Mouse (Mus musculus): Measurements from ENCODE around the gene Map4k4.

Gene Map4k4

GRCm38 (mm10) chr1:40007962-40008471 is 107.3 kb downstream of the Map4k4 start:
- DNase-seq, result no peak

GRCm38 (mm10) chr1:40012696-40013095 is 112.0 kb downstream of the Map4k4 start:
- DNase-seq, result no peak

DNA sequence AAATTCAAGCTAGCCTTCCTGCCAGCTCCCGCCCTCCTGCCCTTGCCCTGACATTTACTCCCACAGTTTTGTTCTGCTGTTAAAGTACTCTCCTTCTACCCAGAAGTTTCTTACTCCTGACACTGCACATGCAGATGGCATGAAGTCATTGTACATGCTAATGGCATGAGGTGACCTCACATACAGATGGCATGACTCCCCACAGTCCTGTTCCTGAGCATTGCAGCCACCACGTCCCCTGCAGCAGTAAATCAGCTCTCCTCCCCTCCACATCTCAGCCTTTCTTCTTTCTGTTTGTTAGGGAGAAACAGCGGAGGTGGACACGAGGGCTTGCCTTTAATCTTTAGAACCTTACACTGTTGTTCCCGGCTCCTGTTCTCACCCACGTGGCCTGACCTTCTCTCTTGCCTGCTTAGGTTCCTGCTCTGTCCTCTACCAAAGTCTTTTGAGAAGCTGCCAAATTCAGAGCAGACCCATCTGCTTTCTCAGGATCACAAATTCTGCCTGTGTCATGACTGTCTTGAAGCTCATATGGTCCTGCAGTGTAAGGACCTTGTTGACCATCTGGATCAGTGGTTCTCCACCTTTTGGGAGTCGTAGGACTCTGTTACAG is 114.5 kb downstream of the Map4k4 start:
- DNase-seq, result peak; percentile 43

DNA sequence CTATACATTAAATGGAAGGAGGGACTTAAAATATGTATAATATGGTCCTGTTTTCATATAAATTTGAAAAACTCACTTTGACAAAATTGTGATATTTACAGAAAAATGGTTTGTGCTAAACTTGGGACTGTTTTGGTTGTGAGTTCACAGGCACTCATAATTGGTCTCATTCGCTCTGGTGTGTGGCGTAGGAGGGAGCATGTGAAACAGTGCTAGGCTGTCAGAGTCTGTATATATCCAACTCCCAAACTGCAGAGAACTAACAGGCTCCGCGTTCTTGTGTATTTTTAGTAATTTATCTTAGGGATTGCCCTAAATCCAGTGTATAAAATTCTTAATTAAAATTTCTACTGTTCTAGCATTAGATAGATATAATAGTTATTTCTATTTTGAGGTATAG is 120.9 kb downstream of the Map4k4 start:
- no peak for DNase-seq

DNA sequence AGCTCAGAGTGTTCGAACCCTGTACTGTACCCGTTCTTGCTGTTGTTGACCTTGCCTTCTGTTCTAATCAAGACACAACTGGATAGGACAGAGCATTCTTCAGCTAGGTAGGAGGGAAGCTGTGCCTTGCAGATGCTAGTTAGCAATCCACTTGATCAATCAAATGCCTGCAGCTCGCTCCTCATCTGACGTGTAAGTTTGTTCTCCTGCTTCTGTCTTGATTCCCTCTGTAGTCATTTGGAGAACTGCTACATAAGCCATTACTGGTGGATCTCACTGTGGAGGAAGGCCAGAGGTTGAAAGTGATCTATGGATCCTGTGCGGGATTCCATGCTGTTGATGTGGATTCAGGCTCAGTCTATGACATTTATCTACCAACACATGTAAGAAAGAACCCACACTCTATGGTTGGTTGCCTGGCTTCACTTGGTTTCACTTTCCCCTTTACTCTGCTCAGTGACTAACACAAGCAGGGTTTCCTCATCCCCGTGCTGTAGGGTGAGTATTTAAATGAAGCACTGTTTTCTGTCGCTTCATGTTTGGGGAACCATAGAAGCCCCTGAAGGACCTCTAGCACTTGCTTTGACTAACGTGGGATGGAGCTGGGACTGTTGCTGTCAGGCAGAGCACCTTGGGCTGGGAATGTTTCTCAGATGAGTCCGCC is 121.9 kb downstream of the Map4k4 start:
- no peak for DNase-seq

DNA sequence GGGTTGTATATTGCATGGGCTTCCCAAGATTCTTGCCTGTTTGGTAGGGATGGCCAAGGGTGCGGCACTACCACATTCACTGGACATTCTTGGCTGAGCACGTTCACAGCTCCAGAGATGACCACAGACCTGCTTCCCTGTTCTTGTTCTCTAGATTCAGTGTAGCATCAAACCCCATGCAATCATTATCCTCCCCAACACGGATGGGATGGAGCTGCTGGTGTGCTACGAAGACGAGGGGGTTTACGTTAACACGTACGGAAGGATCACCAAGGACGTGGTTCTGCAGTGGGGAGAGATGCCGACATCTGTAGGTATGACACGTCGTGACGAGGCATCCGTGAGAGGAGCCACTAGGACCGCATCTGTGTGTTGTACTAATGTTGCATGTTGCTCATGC is 122.5 kb downstream of the Map4k4 start:
- DNase-seq, result no peak

DNA sequence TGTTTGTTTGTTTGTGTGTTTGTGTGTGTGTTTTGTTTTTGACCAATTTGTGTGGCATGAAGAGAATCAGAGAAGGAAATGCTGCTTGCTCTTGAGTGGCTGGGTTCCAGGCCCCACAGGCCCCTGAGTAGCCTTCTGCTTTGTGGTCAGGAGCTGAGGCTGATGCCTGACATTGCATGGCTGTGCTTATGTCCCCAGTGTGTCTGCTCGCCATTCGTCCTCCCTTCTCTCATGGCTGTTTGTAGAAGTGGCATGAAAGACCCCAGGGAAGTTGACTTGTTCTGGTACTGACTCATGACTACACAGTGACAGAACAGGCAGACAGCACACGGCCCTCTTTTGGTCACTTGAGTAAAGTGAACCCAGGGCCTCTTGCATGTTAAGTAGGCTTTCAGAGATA is 123.0 kb downstream of the Map4k4 start:
- DNase-seq, result no peak

DNA sequence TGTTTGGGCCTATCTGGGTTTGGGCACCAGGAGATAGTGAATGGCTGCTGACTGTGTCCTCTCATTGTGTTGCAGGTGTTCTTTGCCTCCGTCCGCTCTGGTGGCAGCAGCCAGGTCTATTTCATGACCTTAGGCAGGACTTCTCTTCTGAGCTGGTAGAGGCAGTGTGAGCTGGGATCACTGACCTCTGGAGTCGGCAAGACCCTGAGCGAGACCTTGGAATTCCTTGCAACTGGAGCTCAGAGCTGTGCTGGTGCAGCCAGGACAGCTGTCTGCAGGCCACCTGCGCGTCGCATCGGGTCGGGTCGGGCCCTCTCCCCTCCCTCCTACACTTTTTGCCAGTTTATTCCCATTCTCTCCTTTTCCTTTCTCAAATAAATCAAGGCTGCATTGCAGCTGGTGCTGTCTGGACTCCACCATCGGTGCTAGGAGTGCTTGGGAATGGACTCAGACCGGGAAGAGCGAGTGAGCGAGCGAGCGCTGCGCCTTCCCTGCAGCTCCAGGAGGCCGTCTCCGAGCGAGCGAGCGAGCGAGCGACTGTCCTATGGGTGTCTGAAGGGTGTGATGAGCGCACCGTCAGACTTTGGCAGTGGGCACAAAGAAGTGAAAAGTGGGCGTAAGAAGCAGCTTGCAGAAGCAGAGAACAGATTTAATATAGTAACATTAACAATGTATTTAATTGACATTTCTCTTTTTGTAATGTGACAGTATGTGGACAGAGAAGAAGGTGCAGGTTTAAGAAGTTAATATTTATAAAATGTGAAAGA is 124.0 kb downstream of the Map4k4 start:
- no peak for DNase-seq

GRCm38 (mm10) chr1:40025416-40025815 is 124.7 kb downstream of the Map4k4 start:
- DNase-seq, result no peak

- DNase-seq, result no peak
Observed at GRCm38 (mm10) chr1:40027116-40027620, 126.5 kb downstream of the Map4k4 start.

DNA sequence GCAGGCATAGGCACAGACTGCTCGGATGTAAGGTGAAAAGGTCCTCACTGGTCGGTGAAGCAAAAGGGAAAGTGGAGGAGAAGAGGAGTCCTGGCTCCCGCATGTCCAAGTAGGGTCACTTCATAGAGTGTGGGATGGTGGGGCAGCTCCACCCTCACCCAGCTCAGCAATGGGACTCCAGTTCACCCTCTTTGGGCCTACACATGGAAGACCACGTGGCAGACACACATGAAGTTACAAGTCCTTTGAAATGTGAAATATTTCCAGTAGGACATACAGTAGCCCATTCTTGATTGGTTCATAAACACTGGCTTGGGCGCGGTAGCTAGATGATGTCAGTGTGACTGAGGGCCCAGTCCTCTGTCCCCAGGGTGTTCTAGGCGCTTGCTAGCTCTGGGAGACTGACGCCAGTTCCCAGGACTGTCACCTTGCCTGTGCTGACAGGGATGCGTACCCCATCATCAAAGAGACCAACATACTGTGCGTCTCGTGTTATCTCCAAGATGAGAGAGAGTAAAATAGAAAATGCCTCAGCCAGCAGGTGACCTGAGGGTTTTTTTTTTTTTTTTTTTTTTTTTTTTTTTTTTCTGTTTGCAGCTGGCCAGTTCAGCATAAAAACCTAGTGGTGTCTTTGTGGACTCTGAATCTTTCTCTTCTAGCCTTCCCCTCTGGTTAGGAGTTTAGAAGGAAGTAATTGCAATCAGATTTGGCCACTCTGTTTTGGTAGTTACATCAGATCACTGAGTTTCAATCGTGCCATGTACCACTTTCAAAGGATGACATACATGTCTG is 127.7 kb downstream of the Map4k4 start:
- DNase-seq, result no peak

DNA sequence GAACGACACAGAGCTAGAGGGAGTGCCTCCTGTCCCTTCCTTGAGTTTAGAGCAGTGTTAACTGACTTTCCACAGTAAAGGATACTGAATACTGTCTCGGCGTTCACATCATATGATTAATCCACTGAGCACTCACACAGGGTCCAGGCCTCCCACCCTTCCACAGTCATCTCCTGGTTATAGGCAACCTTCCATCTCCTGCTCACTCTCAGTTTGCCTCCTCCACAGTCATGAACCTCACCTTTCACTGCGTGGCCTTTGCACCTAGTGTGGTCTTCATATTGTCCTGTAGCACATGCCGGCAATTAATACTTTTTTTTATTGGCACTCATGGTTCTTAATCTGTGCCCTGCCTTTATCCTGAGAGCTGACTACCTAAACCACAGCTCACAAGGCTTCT is 128.9 kb downstream of the Map4k4 start:
- DNase-seq, result no peak

DNA sequence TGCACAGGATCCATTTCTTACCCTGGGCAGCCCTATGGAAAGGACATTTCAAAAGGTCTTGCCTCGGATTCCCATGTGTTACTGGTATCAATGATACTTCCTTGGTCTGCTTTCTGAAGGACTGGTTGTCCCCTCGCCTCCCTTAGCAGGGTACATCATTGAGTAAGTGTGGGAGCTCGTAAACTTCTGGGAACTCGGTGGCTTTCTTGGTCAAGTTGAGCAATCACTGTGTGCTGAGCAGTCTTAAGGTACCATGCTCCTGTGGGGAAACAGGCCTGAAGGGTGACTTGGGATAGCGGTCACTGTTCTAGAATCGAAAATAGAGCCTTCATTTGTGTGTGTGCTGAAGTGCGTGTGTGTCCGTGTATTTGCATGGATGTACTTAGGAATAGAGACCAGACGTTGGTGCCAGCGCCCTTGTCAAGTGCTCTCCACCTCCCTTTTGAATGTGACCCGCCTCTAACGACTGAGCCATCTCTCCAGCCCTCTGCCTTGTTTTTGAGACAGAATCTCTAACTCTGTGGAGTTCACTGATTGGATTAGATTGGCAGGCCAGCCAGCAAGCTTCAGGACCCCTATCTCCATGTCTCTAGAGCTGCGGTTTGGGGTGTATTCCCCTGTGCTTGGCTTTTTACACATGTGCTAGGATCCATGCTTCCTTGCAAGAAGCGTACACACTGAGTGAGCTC is 129.7 kb downstream of the Map4k4 start:
- no peak for DNase-seq

GRCm38 (mm10) chr1:40030976-40031356 is 130.3 kb downstream of the Map4k4 start:
- no peak for DNase-seq

DNA sequence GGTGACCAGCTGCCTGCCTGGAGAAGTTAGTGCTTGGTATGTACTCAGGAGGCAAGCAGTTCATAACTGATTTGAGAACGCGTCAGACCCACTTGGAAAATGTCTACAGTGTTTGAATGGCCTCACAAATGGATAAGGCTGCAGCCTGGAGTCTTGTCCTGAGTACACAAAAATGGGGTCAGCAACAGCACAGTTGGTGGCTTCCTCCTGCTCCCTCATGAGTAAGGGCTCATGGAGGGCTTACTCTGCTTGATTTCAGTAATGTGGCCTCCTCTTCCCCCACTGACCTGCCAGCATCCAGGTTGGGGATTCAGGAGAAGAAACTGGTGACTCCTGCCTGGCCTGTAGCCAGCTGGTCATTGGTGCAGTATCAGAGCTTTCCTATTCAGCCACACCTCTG is 130.9 kb downstream of the Map4k4 start:
- no peak for DNase-seq

- no peak for DNase-seq
Observed at GRCm38 (mm10) chr1:40033315-40033714, 132.6 kb downstream of the Map4k4 start.

DNA sequence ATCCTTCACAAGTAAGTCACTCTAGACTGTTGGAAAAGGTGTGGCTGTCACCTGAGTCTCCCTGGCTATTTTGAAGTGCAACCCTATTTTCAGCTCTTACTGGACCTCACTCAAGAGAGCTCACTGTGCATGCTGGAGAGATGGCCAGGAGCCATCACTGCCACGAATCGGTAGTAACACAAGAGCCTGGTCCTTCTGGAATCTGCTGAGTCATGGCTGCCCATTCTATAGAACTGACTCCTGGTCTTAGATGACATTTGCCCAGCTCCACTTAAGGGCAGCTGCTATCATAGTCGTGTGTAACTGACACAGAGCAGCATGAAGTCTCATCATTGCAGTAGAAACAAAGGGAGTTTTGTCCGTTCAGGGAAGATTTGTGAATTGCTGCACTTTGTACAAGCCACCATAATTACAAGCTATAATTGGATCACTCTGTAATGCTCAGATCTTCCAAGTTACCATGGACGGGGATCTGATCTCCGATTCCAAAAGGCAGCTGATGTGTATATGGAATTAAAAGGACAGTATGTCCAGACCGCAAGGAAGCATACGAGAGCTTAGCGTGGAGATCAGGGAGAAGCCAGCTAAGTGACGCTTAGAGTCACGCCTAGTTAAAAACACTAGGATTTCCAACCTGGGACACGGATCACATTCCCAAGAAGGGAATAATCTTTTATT is 133.2 kb downstream of the Map4k4 start:
- DNase-seq, result no peak

- no peak for DNase-seq
Observed at GRCm38 (mm10) chr1:40037831-40038230, 137.1 kb downstream of the Map4k4 start.

DNA sequence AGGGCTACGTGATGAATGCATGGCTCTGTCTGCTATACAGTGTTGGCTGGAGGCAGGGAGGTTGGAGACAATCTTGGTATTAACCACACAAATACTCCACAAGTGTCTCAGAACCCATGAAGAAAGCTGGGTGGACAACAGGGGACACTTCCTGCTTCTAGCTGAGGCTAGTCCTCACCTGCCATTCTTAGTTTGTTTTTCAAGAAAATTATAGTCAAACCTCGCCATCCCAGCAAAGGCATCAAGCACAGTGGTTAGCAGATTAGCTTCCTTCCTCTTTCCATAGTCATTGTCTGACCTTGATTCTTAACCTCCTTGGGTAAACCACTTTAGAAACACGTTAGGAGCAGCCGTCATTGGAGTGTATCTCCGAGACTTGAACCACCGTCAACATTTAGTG is 145.0 kb downstream of the Map4k4 start:
- DNase-seq, result no peak

- no peak for DNase-seq
Observed at GRCm38 (mm10) chr1:40046600-40046999, 145.9 kb downstream of the Map4k4 start.

- DNase-seq, result no peak
Observed at GRCm38 (mm10) chr1:40051157-40051556, 150.4 kb downstream of the Map4k4 start.

GRCm38 (mm10) chr1:40052156-40052555 is 151.4 kb downstream of the Map4k4 start:
- DNase-seq, result no peak
